Comparison of ENCODE assay signal across 29 mouse cellular contexts in genomic region chr13:20632477-20632876, GRCm38 (mm10).
"Had no signal": no experiment of that assay in that cellular context is flagged by ENCODE, and none has a peak within 500 bp of the region (broad histone marks: within the 10 kb centered on the region; RNA-seq: fewer than 3 reads in every experiment).

No protein-coding gene starts in this region.

- H3K4me1 ChIP-seq: embryonic facial prominence, embryonic 10.5 days; embryonic facial prominence, embryonic 12.5 days; embryonic facial prominence, embryonic 15.5 days; forebrain, embryonic 10.5 days; forebrain, embryonic 12.5 days; forebrain, embryonic 13.5 days; forebrain, embryonic 15.5 days had no signal

- H3K36me3 ChIP-seq: embryonic facial prominence, embryonic 10.5 days; embryonic facial prominence, embryonic 12.5 days; embryonic facial prominence, embryonic 13.5 days; embryonic facial prominence, embryonic 15.5 days; forebrain, embryonic 10.5 days; forebrain, embryonic 12.5 days; forebrain, embryonic 15.5 days had no signal

- H3K27me3 ChIP-seq: embryonic facial prominence, embryonic 12.5 days; embryonic facial prominence, embryonic 13.5 days; embryonic facial prominence, embryonic 15.5 days; forebrain, embryonic 12.5 days; forebrain, embryonic 13.5 days; forebrain, embryonic 15.5 days had no signal

- H3K4me3 ChIP-seq: embryonic facial prominence, embryonic 10.5 days; embryonic facial prominence, embryonic 12.5 days; embryonic facial prominence, embryonic 13.5 days; embryonic facial prominence, embryonic 15.5 days; erythroblast, embryonic 14.5 days; forebrain, embryonic 10.5 days; forebrain, embryonic 12.5 days; forebrain, embryonic 13.5 days; forebrain, embryonic 15.5 days; gastrocnemius, adult 2 months had no signal

- DNase-seq: cerebellum, adult 18-20 months; cerebellum, adult 2 months; cerebellum, adult 8-10 months; cerebellum, adult 9-10 months; cerebellum, adult 9-11 months; cerebellum, postnatal 10 days; cerebellum, postnatal 14 days; cerebellum, postnatal 25 days; cerebellum, postnatal 36 days; embryo, embryonic 11 days; forebrain, postnatal 0 days; gastrocnemius, adult 2 months; gastrocnemius, postnatal 10 days; gastrocnemius, postnatal 14 days; gastrocnemius, postnatal 25 days; gastrocnemius, postnatal 36 days; heart, adult 11 months; heart, adult 18-20 months had no signal

- H3K27ac ChIP-seq: embryonic facial prominence, embryonic 10.5 days; embryonic facial prominence, embryonic 12.5 days; embryonic facial prominence, embryonic 13.5 days; embryonic facial prominence, embryonic 15.5 days; forebrain, embryonic 10.5 days; forebrain, embryonic 12.5 days; forebrain, embryonic 13.5 days; forebrain, embryonic 15.5 days; gastrocnemius, adult 2 months had no signal

- H3K9ac ChIP-seq: embryonic facial prominence, embryonic 12.5 days; embryonic facial prominence, embryonic 13.5 days; embryonic facial prominence, embryonic 15.5 days; forebrain, embryonic 12.5 days; forebrain, embryonic 13.5 days; forebrain, embryonic 15.5 days; forebrain, postnatal 0 days had no signal

- ATAC-seq: forebrain, embryonic 13.5 days; forebrain, embryonic 14.5 days; forebrain, embryonic 15.5 days; forebrain, embryonic 16.5 days; forebrain, postnatal 0 days had no signal

- H3K9me3 ChIP-seq: embryonic facial prominence, embryonic 10.5 days; embryonic facial prominence, embryonic 12.5 days; embryonic facial prominence, embryonic 13.5 days; embryonic facial prominence, embryonic 15.5 days; forebrain, embryonic 10.5 days; forebrain, embryonic 12.5 days; forebrain, embryonic 13.5 days; forebrain, embryonic 15.5 days had no signal

- H3K4me2 ChIP-seq: embryonic facial prominence, embryonic 12.5 days; embryonic facial prominence, embryonic 13.5 days; embryonic facial prominence, embryonic 15.5 days; forebrain, embryonic 12.5 days; forebrain, embryonic 13.5 days; forebrain, embryonic 15.5 days had no signal
